Comparison of ENCODE assay signal across 26 mouse cellular contexts in genomic region chr3:29544056-29544455, GRCm38 (mm10).
"Had no signal": no experiment of that assay in that cellular context is flagged by ENCODE, and none has a peak within 500 bp of the region (broad histone marks: within the 10 kb centered on the region; RNA-seq: fewer than 3 reads in every experiment).

No protein-coding gene starts in this region.

- H3K36me3 ChIP-seq: heart, embryonic 10.5 days; heart, embryonic 12.5 days; hindbrain, embryonic 10.5 days; hindbrain, embryonic 12.5 days; intestine, embryonic 15.5 days; limb, embryonic 13.5 days; limb, embryonic 15.5 days; liver, embryonic 12.5 days had no signal

- H3K4me3 ChIP-seq: gastrocnemius, adult 2 months; heart, embryonic 10.5 days; heart, embryonic 12.5 days; hindbrain, embryonic 10.5 days; hindbrain, embryonic 12.5 days; intestine, embryonic 15.5 days; layer of hippocampus, adult 2 months; left cerebral cortex, adult 2 months; limb, embryonic 13.5 days; limb, embryonic 15.5 days; liver, embryonic 12.5 days had no signal

- H3K9me3 ChIP-seq: heart, embryonic 10.5 days; heart, embryonic 12.5 days; hindbrain, embryonic 10.5 days; hindbrain, embryonic 12.5 days; intestine, embryonic 15.5 days; limb, embryonic 13.5 days; limb, embryonic 15.5 days; liver, embryonic 12.5 days had no signal

- H3K4me1 ChIP-seq: heart, embryonic 10.5 days; heart, embryonic 12.5 days; hindbrain, embryonic 12.5 days; intestine, embryonic 15.5 days; limb, embryonic 13.5 days; limb, embryonic 15.5 days; liver, embryonic 12.5 days had no signal

- DNase-seq: gastrocnemius, adult 2 months; gastrocnemius, postnatal 10 days; gastrocnemius, postnatal 25 days; heart, adult 18-20 months; heart, postnatal 10 days; heart, postnatal 4 days; kidney, adult 18-20 months; kidney, adult 8-10 months; kidney, postnatal 10 days; kidney, postnatal 25 days; kidney, postnatal 4 days had no signal

- H3K4me2 ChIP-seq: heart, embryonic 12.5 days; hindbrain, embryonic 12.5 days; hindbrain, embryonic 14.5 days; intestine, embryonic 15.5 days; limb, embryonic 13.5 days; limb, embryonic 15.5 days; liver, embryonic 12.5 days had no signal

- H3K27ac ChIP-seq: gastrocnemius, adult 2 months; heart, embryonic 10.5 days; hindbrain, embryonic 10.5 days; hindbrain, embryonic 12.5 days; hindbrain, embryonic 14.5 days; intestine, embryonic 15.5 days; layer of hippocampus, adult 2 months; left cerebral cortex, adult 2 months; limb, embryonic 13.5 days; limb, embryonic 15.5 days; liver, embryonic 12.5 days; liver, embryonic 14.5 days had no signal

- H3K27me3 ChIP-seq: heart, embryonic 12.5 days; hindbrain, embryonic 12.5 days; intestine, embryonic 15.5 days; limb, embryonic 13.5 days; limb, embryonic 15.5 days; liver, embryonic 12.5 days had no signal

- ATAC-seq: hindbrain, embryonic 16.5 days; inflammation-experienced regulatory T-cells, adult 6 months; intestine, embryonic 15.5 days; intestine, postnatal 0 days; liver, embryonic 12.5 days had no signal

- H3K9ac ChIP-seq: heart, embryonic 12.5 days; hindbrain, embryonic 12.5 days; hindbrain, embryonic 14.5 days; intestine, embryonic 15.5 days; limb, embryonic 13.5 days; limb, embryonic 15.5 days; liver, embryonic 12.5 days; liver, embryonic 14.5 days had no signal
